Mouse (Mus musculus): ENCODE measurements at regions not wholly inside any gene's neighbourhood (a gene's known extent, or its start where the extent isn't known, plus 50 kb on each side); places are given as distances from the start of the nearest gene placed in this dataset.

DNA sequence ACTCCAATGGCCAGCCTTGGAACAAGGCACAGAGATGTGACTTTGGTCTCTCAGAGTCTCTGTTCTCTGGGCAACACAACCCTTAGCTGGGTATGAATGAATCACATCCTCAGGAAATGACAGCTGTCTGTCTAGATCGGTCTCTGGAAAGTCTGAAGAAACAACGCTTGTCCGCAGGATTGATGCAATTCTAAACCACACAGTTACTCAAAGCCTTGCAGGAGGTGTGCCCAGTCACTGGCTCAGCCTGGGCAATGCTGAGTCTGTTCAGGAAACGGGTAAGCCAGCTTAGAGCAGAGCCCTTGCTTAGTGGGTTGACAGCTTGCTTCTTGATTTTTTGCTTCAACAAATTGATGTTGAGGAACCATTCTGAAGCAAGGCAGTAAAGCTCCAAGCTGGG lies 53.7 kb upstream of the Nt5e start:
- ATAC-seq (replicated peaks; ENCODE audit: low FRiP score, poor library complexity, severe bottlenecking): no peak

DNA sequence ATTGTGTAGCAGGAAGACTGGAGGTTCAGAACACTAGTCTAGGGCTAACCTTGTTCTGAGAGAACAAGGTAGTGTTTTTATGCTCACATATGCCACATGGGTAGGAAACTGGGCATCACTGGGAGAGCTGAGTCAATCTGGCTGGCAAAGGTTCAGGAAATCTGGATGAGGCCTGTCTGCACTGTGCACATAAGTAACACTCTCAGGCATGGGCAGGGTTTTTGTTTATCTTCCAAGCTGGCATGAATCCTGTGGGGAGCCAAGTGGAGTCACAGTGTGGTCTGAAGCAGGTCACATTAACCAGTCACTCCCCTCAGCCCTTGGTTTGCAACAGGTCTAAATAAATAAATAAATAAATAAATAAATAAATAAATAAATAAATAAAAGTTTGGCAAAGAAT lies 53.0 kb upstream of the Nt5e start:
- ATAC-seq (replicated peaks; ENCODE audit: low FRiP score, poor library complexity, severe bottlenecking): no peak

DNA sequence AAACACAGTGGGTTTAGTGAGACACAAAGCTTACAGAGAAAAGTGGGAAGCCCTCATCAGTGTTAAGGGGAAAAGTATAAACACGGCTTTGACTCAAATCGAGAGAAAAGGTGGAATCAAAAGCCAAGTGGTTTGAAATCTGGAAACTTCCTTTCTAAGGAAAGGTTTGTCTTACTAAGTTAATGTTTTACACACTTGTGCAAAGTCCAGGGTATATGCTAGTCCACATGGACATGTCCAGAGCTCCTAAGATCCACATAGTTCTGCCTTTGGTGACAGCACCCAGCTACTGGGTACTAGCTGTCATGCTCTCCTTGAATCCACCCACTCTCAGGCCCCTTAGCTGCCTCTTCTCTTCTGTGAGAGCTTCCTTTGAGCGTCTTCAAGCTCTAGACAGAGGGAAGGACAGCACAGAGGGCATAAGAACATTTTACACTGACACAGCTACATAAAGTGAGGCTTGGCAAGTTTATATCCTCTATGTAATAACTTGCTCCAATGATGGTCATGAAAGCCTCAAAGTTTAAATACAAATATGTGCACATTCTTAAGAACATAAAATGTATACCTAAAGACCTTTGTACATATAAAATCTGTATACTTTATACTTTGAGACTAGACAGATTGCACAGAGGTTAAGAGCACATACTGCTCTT lies 52.2 kb upstream of the Nt5e start:
- ATAC-seq (replicated peaks; ENCODE audit: low FRiP score, poor library complexity, severe bottlenecking): no peak

DNA sequence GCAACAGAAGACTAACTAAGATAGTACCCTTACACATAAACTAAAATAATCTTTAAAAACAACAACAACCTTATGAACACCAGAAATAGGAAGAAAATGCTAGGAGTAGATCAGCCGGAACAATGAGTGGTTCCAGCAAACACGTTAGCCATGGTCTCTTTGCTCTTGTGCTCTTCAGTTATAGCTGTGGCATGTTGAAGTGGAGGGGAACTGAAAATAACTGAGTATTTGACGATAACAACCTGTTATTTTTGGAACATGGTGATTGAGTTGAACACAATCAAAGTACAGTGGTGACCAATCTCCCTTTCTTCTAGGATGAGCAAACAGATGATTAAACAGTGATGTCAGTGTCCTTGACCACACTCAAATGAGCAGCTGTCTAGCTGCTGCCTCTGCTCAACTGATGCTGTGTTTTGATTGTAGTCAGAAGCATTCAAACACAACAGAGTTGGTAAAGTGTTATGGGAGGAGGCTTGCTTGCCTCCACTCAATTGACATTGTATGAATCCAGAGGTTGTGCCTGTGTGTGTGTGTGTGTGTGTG lies 50.9 kb upstream of the Nt5e start:
- ATAC-seq (replicated peaks; ENCODE audit: low FRiP score, poor library complexity, severe bottlenecking): no peak

- ATAC-seq (replicated peaks; ENCODE audit: low FRiP score, poor library complexity, severe bottlenecking): no peak
Measured at GRCm38 (mm10) chr9:88277031-88277430, 50.0 kb upstream of the Nt5e start.

All from erythroid progenitor cell, adult 5-6 weeks (primary cell).